Mouse (Mus musculus) heart, embryonic 10.5 days (tissue): Measurements from ENCODE around the gene Rps28. TPM values are rescaled to one million over a fixed set of nuclear protein-coding genes. Genes with fewer than 3 reads are reported as not detected.

Source experiments
- DNase-seq: peaks from one replicate; pipeline ENCODE4 v3.0.0-alpha.2; 2017; ENCODE audit warnings: low spot score
- H3K27ac ChIP-seq: fragments of 300-500 bp; sonication (generic); 2 replicates; pipeline ENCODE4 v1.5.1; 2016; ENCODE audit warnings: mild to moderate bottlenecking
- H3K27me3 ChIP-seq: fragments of 300-500 bp; sonication (generic); 2 replicates; pipeline ENCODE4 v1.6.1; 2016; ENCODE audit warnings: mild to moderate bottlenecking; ENCODE audit not compliant: poor library complexity, insufficient read depth, severe bottlenecking
- H3K36me3 ChIP-seq: fragments of 300-500 bp; sonication (generic); 2 replicates; pipeline ENCODE4 v1.6.1; 2016; ENCODE audit warnings: mild to moderate bottlenecking, moderate library complexity
- H3K4me1 ChIP-seq: fragments of 300-500 bp; sonication (generic); 2 replicates; pipeline ENCODE4 v1.6.1; 2016; ENCODE audit warnings: mild to moderate bottlenecking
- H3K4me3 ChIP-seq: fragments of 300-500 bp; sonication (generic); 2 replicates; pipeline ENCODE4 v1.5.1; 2016; ENCODE audit warnings: mild to moderate bottlenecking, moderate library complexity
- H3K9me3 ChIP-seq: fragments of 300-500 bp; sonication (generic); 2 replicates; pipeline ENCODE4 v1.6.1; 2016; ENCODE audit warnings: mild to moderate bottlenecking, moderate library complexity
- WGBS: fragments of 180-500 bp; shearing (Covaris S2); methylation state at CpG from one replicate; pipeline ENCODE4 v1.1.7; 2016; 5-methylcytosine and 5-hydroxymethylcytosine counted together
- polyA plus RNA-seq: library from polyadenylated mRNA; unstranded; fragments of >200 nt; fragmentation: Nextera tagmentation; extraction: Ambion mirVana; gene quantifications from 2 replicates; pipeline ENCODE4 v1.2.1, GENCODE M21; 2016

The Rps28 gene
- polyA plus RNA-seq, 1 experiment from 2014 or later = 657 TPM

DNA sequence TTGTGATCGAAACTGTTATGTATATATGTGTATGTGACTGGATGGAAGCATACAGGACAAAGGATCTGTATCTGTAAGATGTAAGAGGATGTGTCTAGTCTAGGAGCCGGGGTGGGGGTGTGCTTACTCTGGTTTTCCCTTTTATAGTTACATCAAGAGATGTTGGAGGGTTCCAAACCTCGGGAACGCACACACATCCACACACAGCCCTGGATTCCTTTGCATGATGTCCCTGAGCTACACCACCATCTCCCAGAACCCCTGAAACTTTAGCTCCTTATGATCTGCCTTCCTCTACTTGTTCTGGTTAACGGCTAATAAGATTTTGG, 44.4 kb downstream of the Rps28 start:
- 0 out of 2 replicates have a peak, but pooled peaks cover 12% of the 10 kb centered on the region for H3K27me3 ChIP-seq
- H3K27ac ChIP-seq = peak overlapping the region; percentile 72; the same call in 1 of the 2 replicates
- no peaks in the 10 kb centered on the region for H3K9me3 ChIP-seq
- peaks cover 40% of the 10 kb centered on the region for H3K4me1 ChIP-seq
- peaks cover 32% of the 10 kb centered on the region for H3K36me3 ChIP-seq
- no peak for DNase-seq
- 88% methylated on average over 5 of the region's 5 CpGs for WGBS
- peak overlapping the region; percentile 68 for H3K4me3 ChIP-seq

DNA sequence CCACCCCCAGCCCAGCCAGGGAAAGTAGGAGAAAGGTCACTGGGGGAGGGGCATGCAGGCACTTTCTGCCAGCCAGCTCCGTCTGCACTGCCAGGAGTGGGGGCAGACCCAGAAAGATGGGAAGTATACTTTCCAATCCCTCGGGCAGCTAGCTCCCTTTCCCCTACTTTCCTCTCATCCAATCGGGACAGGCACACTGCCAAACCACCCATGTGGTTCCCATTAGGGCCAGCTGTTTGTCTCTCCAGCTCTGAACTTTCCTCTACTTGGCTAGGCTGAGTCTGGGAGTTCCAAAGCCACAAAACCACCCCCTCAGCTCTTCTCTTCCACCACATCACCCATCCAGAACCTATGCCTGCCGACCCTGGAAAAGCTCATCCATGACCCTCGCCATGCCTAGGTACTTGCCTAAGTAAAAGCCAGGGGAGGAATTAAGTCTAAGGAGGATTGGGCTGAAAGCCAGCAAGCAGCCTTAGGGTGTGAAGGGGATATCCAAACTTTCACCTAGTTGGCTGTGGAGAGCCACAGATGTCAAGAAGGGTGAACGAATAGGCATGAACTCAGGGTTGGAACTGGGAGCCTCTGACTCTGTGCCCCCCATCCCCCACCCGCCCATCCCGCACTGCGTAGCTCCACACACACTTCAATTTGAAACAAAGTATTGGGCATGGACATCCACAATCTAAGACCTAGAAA, 44.9 kb downstream of the Rps28 start:
- Histone ChIP-seq H3K27ac (peak overlapping the region; percentile 72), H3K27me3 (0 out of 2 replicates have a peak, but pooled peaks cover 8% of the 10 kb centered on the region), H3K36me3 (peaks cover 33% of the 10 kb centered on the region), H3K4me3 (peak overlapping the region; percentile 34), H3K4me1 (peaks cover 40% of the 10 kb centered on the region), H3K9me3 (no peaks in the 10 kb centered on the region)
- peak; percentile 84 for DNase-seq
- 49% methylated on average over 9 of the region's 9 CpGs for WGBS

DNA sequence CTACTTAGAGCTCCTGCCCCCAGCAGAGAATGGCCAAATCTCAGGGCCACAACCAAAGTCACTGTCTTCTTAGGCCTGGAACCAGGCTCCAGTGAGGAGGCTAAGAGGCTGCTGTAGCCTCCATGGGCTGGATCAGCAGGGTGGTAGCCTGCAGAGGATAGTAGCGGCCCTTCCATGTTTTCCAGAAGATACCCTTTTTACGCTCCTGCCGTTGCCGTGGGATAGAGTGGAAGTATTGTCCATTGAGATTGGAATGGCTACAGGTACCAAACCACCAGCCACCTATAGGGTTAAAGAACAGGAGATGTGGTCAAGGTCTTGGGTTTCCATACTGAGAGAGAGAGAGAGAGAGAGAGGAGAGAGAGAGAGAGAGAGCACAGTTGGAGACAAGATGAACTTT, 49.1 kb downstream of the Rps28 start:
- Histone ChIP-seq H3K36me3 (peaks cover 33% of the 10 kb centered on the region), H3K27ac (no peak overlapping the region), H3K4me3 (no peak overlapping the region), H3K4me1 (peaks cover 19% of the 10 kb centered on the region), H3K27me3 (no peaks in the 10 kb centered on the region), H3K9me3 (no peaks in the 10 kb centered on the region)
- 94% methylated on average over 4 of the region's 4 CpGs for WGBS
- no peak for DNase-seq

DNA sequence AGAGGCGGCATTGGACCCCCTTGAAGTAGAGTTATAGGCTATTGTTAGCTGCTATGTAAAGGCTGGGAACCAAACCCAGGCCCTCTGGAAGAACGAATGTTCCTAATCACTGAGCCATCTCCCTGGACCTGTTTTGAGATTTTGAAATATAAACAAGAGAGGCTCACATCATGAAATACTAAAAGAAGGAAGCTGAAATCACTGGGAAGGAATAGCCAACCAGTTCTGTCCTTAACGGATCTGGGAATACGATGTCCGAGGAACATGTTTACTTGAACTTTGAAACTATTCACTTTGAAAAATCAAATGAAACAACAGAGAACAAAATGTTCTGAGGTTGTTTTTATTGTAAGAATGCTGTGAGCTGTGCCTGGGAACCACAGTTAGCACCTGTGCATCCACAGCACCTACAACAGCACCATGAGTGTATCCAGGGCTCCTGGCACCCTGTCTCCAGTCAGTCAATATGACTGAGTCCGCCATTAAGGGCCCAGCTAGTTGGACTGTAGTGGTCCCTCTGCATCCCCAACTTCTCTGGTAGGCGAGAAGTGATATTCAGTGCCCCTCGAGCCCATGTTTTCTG, 49.7 kb downstream of the Rps28 start:
- no peak for DNase-seq
- peaks cover 33% of the 10 kb centered on the region for H3K36me3 ChIP-seq
- H3K27ac ChIP-seq = no peak overlapping the region
- WGBS = 84% methylated on average over 8 of the region's 8 CpGs
- H3K4me1 ChIP-seq = peaks cover 15% of the 10 kb centered on the region
- no peak overlapping the region for H3K4me3 ChIP-seq
- no peaks in the 10 kb centered on the region for H3K27me3 ChIP-seq
- no peaks in the 10 kb centered on the region for H3K9me3 ChIP-seq

DNA sequence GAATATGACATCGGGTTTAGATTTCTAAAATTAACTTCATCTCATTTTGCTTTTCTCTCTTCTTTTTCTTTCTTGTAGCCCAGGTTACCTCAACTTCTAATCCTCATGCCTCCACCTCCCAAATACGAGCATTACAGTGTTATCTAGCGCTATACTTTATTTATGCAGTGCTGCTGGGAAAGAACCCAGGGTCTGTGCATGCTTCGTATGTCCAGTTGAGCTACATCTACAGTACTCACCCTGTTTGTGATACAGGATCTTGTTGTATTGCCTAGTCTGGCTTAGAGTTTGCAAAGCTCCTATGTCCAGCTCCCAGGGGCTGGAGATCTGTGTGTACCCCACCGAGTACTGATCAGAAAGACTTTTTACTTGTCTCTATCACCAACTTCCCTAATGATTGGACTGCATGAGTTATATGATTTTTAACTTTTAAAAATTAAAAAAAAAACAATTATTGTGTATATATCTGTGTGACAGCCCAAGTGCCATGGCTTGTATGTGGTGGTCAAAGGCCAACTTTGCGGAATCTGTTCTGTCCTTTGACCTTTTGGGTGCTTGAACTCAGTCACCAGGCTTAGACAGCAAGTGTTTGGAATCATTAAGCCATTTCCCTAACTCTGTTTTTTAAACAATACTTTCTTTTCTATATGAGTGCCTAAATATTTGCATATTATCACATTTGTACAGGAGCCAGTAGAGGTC, 50.3 kb downstream of the Rps28 start:
- 84% methylated on average over 6 of the region's 6 CpGs for WGBS
- H3K27me3 ChIP-seq = no peaks in the 10 kb centered on the region
- H3K4me1 ChIP-seq = peaks cover 8% of the 10 kb centered on the region
- H3K4me3 ChIP-seq = no peak overlapping the region
- no peaks in the 10 kb centered on the region for H3K9me3 ChIP-seq
- no peak overlapping the region for H3K27ac ChIP-seq
- DNase-seq = no peak
- H3K36me3 ChIP-seq = peaks cover 33% of the 10 kb centered on the region

DNA sequence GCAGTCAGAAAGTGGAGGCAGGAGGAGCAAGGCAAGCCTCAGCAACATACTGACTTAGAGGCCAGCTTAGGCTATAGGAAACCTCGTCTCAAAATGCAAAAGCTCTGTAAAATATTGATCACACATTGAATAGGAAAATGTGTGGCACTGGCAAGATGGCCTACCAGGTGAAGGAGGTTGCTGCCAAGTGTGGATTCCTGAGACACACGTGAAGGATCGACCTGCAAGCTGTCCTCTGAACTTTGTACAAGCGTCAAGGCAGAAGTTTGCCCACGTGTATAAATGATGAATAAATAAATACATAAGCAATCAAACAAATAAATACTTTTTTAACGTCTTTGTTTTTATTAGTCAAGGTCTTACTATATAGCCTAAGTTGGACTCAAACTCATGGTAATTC, 50.9 kb downstream of the Rps28 start:
- H3K36me3 ChIP-seq = peaks cover 32% of the 10 kb centered on the region
- H3K27me3 ChIP-seq = no peaks in the 10 kb centered on the region
- 81% methylated on average over 6 of the region's 6 CpGs for WGBS
- no peak overlapping the region for H3K27ac ChIP-seq
- no peaks in the 10 kb centered on the region for H3K9me3 ChIP-seq
- H3K4me3 ChIP-seq = no peak overlapping the region
- H3K4me1 ChIP-seq = peaks cover 2% of the 10 kb centered on the region; the same call in 1 of the 2 replicates
- DNase-seq = no peak

DNA sequence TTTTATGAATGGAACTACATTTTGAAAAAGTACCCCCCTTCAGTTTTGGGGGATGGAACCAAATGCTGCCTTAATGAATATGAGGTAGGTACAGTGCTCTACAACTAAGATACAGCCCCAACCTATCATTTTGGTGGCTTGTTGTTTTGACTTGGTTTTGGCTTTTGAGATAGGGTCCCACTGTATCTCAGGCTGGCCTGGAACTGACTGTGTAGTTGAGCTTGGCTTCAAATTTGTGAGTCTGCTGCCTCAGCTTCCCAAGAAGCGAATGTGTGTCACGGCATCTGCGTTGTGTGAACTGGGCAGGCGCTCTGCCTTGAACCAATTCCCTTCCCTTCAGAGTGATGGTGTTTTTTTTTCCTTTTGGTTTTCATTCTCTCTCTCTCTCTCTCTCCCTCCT, 52.7 kb downstream of the Rps28 start:
- Histone ChIP-seq H3K9me3 (no peaks in the 10 kb centered on the region), H3K27me3 (no peaks in the 10 kb centered on the region), H3K4me3 (no peak overlapping the region), H3K27ac (no peak overlapping the region), H3K36me3 (peaks cover 15% of the 10 kb centered on the region), H3K4me1 (no peaks in the 10 kb centered on the region)
- no peak for DNase-seq
- WGBS = 94% methylated on average over 4 of the region's 4 CpGs

Other genes with a start within 250 kb of the Rps28 start
- 28.2 and 32.6 TPM in 2 replicates for gene Zfp414, start 195.5 kb downstream of the Rps28 start, polyA plus RNA-seq
- 0.33 and 0.44 TPM in 2 replicates for gene Pram1, start 186.5 kb downstream of the Rps28 start, polyA plus RNA-seq
- gene Hnrnpm, start 137.7 kb downstream of the Rps28 start, polyA plus RNA-seq = 281 and 336 TPM in 2 replicates
- 65.8 and 73.1 TPM in 2 replicates for gene March2, start 105.9 kb downstream of the Rps28 start, polyA plus RNA-seq
- gene Rab11b, start 64.0 kb downstream of the Rps28 start, polyA plus RNA-seq = 316 and 329 TPM in 2 replicates
- 7.4 and 19.8 TPM in 2 replicates for gene Angptl4, start 42.7 kb downstream of the Rps28 start, polyA plus RNA-seq
- gene Kank3, start 14.0 kb downstream of the Rps28 start, polyA plus RNA-seq = 37.1 and 47.9 TPM in 2 replicates
- 482 and 487 TPM in 2 replicates for gene Ndufa7, start within 50 bp of the Rps28 start, polyA plus RNA-seq
- gene Cd320, start 18.5 kb upstream of the Rps28 start, polyA plus RNA-seq = 61.6 and 75.7 TPM in 2 replicates
- not detected in 2 replicates for gene Gm7029, start 49.3 kb upstream of the Rps28 start, polyA plus RNA-seq
- gene Kifc1, start 66.1 kb upstream of the Rps28 start, polyA plus RNA-seq = 3.6 and 5.2 TPM in 2 replicates
- gene Platr17, start 80.6 kb upstream of the Rps28 start, polyA plus RNA-seq = 0.28 and 0.73 TPM in 2 replicates
- gene Daxx, start 84.9 kb upstream of the Rps28 start, polyA plus RNA-seq = 46.6 and 52.9 TPM in 2 replicates
- gene Tapbp, start 91.3 kb upstream of the Rps28 start, polyA plus RNA-seq = 13.9 and 20.5 TPM in 2 replicates
- gene Zbtb22, start 91.3 kb upstream of the Rps28 start, polyA plus RNA-seq = 16.0 and 17.3 TPM in 2 replicates
- gene Rgl2, start 105.0 kb upstream of the Rps28 start, polyA plus RNA-seq = 37.1 and 44.2 TPM in 2 replicates
- gene Pfdn6, start 115.8 kb upstream of the Rps28 start, polyA plus RNA-seq = 161 and 198 TPM in 2 replicates
- 35.8 and 48.1 TPM in 2 replicates for gene Wdr46, start 116.1 kb upstream of the Rps28 start, polyA plus RNA-seq
- 5.9 and 7.1 TPM in 2 replicates for gene B3galt4, start 126.9 kb upstream of the Rps28 start, polyA plus RNA-seq
- gene Vps52, start 131.2 kb upstream of the Rps28 start, polyA plus RNA-seq = 47.1 and 47.5 TPM in 2 replicates
- 1,115 and 1,297 TPM in 2 replicates for gene Rps18, start 131.4 kb upstream of the Rps28 start, polyA plus RNA-seq
- 13.0 and 16.2 TPM in 2 replicates for gene H2-K1, start 175.8 kb upstream of the Rps28 start, polyA plus RNA-seq
- 14.4 and 15.8 TPM in 2 replicates for gene Ring1, start 200.1 kb upstream of the Rps28 start, polyA plus RNA-seq
- 32.4 and 36.4 TPM in 2 replicates for gene H2-Ke6, start 203.5 kb upstream of the Rps28 start, polyA plus RNA-seq
- 160 and 180 TPM in 2 replicates for gene Slc39a7, start 207.1 kb upstream of the Rps28 start, polyA plus RNA-seq
- 31.4 and 40.6 TPM in 2 replicates for gene Rxrb, start 207.2 kb upstream of the Rps28 start, polyA plus RNA-seq
- gene Col11a2, start 214.9 kb upstream of the Rps28 start, polyA plus RNA-seq = 0.38 and 1.0 TPM in 2 replicates